Mouse (Mus musculus) T-helper 17 cell (primary cell): Measurements from ENCODE around the gene Tmod4.

Experiments used
- in situ Hi-C, 2 experiments: fragments of 300-600 bp; cut with MboI, MseI; formaldehyde crosslinking; loops; 1 replicate in 1 of 2; 2 replicates in 1 of 2; pipeline ENCODE4 v1.15.1; 2025; ENCODE audit warnings: high pct_unique_total_duplicates in 2 of 2

Gene Tmod4

GRCm38 (mm10) chr3:95171105-95171504 lies 46.8 kb downstream of the Tmod4 start:
- in situ Hi-C loops = loop anchor here in 1 of 2 experiments (10.0 kb wide), 1 partner anchor 576 kb away; no protein-coding TSS in a partner anchor

- in situ Hi-C loops = loop anchor here in 1 of 2 experiments (10.0 kb wide), 1 partner anchor 578 kb away; no protein-coding TSS in a partner anchor
These were observed 48.4 kb downstream of the Tmod4 start for GRCm38 (mm10) chr3:95172526-95173255.

GRCm38 (mm10) chr3:95173256-95173949 lies 49.1 kb downstream of the Tmod4 start:
- in situ Hi-C loops = loop anchor here in 1 of 2 experiments (10.0 kb wide), 1 partner anchor 579 kb away; no protein-coding TSS in a partner anchor

- in situ Hi-C loops = loop anchor here in 1 of 2 experiments (10.0 kb wide), 1 partner anchor 579 kb away; no protein-coding TSS in a partner anchor
These were observed 49.8 kb downstream of the Tmod4 start for GRCm38 (mm10) chr3:95174011-95174592.

GRCm38 (mm10) chr3:95176500-95176899 lies 52.2 kb downstream of the Tmod4 start:
- in situ Hi-C loops = loop anchor here in 1 of 2 experiments (10.0 kb wide), 1 partner anchor 582 kb away; no protein-coding TSS in a partner anchor

- in situ Hi-C loops = loop anchor here in 1 of 2 experiments (10.0 kb wide), 1 partner anchor 583 kb away; no protein-coding TSS in a partner anchor
These were observed 53.3 kb downstream of the Tmod4 start for GRCm38 (mm10) chr3:95177583-95177982.
